Comparison of ENCODE assay signal across 8 mouse cellular contexts in the genomic region with DNA sequence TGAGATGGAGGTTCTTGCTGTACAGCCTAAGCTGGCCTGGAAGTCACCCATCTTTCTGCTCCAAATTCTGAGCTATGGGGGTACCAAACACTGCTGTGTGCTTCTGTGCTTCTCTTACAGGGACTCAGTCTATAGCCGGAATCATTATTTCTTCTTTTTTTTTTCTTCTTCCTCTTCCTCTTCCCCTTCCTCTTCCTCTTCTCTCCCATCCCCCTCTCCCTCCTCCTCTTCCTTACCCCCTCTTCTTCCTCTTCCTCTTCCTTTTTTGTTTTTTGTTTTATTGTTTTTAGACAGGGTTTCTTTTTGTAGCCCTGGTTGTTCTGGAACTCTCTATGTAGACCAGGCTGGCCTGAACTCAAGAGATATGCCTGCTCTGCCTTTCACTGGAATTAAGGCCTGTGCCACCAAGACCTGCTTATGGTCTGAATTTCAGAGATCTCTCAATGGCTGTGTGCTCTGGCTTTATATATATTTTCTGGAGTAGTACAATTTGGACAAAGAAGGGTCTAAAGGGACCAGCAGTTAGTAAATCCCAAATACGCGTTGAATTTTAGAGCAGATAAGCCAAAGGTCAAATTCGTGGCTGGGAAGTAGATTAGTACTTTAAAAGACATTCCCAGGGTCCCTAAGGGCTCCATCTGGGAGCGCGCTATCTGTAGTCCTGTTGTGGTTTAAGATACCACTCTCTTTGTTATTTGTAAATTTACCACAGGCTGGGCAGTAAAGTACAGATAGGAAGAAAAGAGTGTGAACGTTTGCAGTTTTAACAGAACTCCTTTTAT. TPM values are rescaled to one million over a fixed set of nuclear protein-coding genes. Genes with fewer than 3 reads are reported as not detected.
DNase-seq lines count a peak whose midpoint lies in the region; ATAC-seq lines count a peak whose summit lies in the region.

No protein-coding gene starts in this region.

- peak; percentile 10 for DNase-seq in kidney, adult 18-20 months
- DNase-seq in kidney, postnatal 10 days: no peak
- DNase-seq in embryonic facial prominence, embryonic 10.5 days (ENCODE audit: low spot score): no peak
- peak; percentile 23 for DNase-seq in induced T-regulatory cell, adult 2 months (ENCODE audit: low read depth)
- no peak for DNase-seq in midbrain, embryonic 14.5 days
- DNase-seq in left cerebral cortex, adult 11 months (ENCODE audit: low spot score): no peak
- no peak for DNase-seq in gastrocnemius, postnatal 25 days

- H3K27ac ChIP-seq in embryonic facial prominence, embryonic 10.5 days (replicated peaks): peak overlapping the region; percentile 95; the same call in 1 of the 2 replicates
- peak overlapping the region; percentile 93; the same call in 1 of the 2 replicates for H3K27ac ChIP-seq in midbrain, embryonic 14.5 days (replicated peaks; ENCODE audit: low read depth, low read length)

- ATAC-seq in midbrain, embryonic 14.5 days (ENCODE audit: low FRiP score, low TSS enrichment): no peak
- ATAC-seq in granulocyte monocyte progenitor cell, adult 5-6 weeks (replicated peaks; ENCODE audit: poor library complexity, severe bottlenecking): no peak

- H3K4me1 ChIP-seq in embryonic facial prominence, embryonic 10.5 days: peaks cover 22% of the 10 kb centered on the region
- peaks cover 17% of the 10 kb centered on the region for H3K4me1 ChIP-seq in midbrain, embryonic 14.5 days (ENCODE audit: control insufficient read depth, insufficient read depth, low read length)

- 0 out of 2 replicates have a peak, but pooled peaks cover 13% of the 10 kb centered on the region for H3K27me3 ChIP-seq in embryonic facial prominence, embryonic 10.5 days (replicated peaks; ENCODE audit: low read depth, poor library complexity, severe bottlenecking)
- no peaks in the 10 kb centered on the region for H3K27me3 ChIP-seq in midbrain, embryonic 14.5 days (ENCODE audit: control insufficient read depth, insufficient read depth, low read length)

- no peak overlapping the region for H3K9ac ChIP-seq in midbrain, embryonic 14.5 days (replicated peaks; ENCODE audit: low read length)

- 62% methylated on average over 7 of the region's 7 CpGs for WGBS in embryonic facial prominence, embryonic 10.5 days
- 65% methylated on average over 7 of the region's 7 CpGs for WGBS in midbrain, embryonic 14.5 days

- H3K9me3 ChIP-seq in embryonic facial prominence, embryonic 10.5 days: no peaks in the 10 kb centered on the region
- H3K9me3 ChIP-seq in midbrain, embryonic 14.5 days (ENCODE audit: control insufficient read depth, low read length): no peaks in the 10 kb centered on the region

- no peaks in the 10 kb centered on the region for H3K36me3 ChIP-seq in embryonic facial prominence, embryonic 10.5 days (replicated peaks)
- H3K36me3 ChIP-seq in midbrain, embryonic 14.5 days (ENCODE audit: control insufficient read depth, insufficient read depth, low read length): no peaks in the 10 kb centered on the region

- H3K4me3 ChIP-seq in embryonic facial prominence, embryonic 10.5 days: no peak overlapping the region
- peak overlapping the region; percentile 74; the same call in 1 of the 2 replicates for H3K4me3 ChIP-seq in midbrain, embryonic 14.5 days (replicated peaks; ENCODE audit: low read depth, low read length)

- H3K4me2 ChIP-seq in midbrain, embryonic 14.5 days (ENCODE audit: low read length): peak overlapping the region; percentile 60

RNA-seq across cellular contexts. Expression of a gene that starts 1.0 kb away (rescaled TPM):
- polyA plus RNA-seq in embryonic facial prominence, embryonic 10.5 days (2016; fragmentation: Nextera tagmentation; extraction: Ambion mirVana): 50.0 and 61.5 TPM in 2 replicates
- polyA plus RNA-seq in midbrain, embryonic 14.5 days (2014; fragmentation: Nextera tagmentation; extraction: Ambion mirVana): 31.8 and 69.8 TPM in 2 replicates
- 100 to 1,000 TPM; 192 to 211 TPM for total RNA-seq in gastrocnemius, postnatal 25 days (2021)
- 65.6 and 67.9 TPM in 2 replicates for total RNA-seq in granulocyte monocyte progenitor cell, adult 5-6 weeks (2014; fragmentation: Nextera tagmentation)
- 105 and 142 TPM in 2 replicates for total RNA-seq in granulocyte monocyte progenitor cell, adult 5-6 weeks (2017)

RNA-seq across cellular contexts. Expression of a gene that starts 35.9 kb away (rescaled TPM):
- 8.6 and 8.7 TPM in 2 replicates for polyA plus RNA-seq in embryonic facial prominence, embryonic 10.5 days (2016; fragmentation: Nextera tagmentation; extraction: Ambion mirVana)
- 15.5 and 17.6 TPM in 2 replicates for polyA plus RNA-seq in midbrain, embryonic 14.5 days (2014; fragmentation: Nextera tagmentation; extraction: Ambion mirVana)
- 10 to 100 TPM; 35.7 to 41.4 TPM for total RNA-seq in gastrocnemius, postnatal 25 days (2021)
- total RNA-seq in granulocyte monocyte progenitor cell, adult 5-6 weeks (2014; fragmentation: Nextera tagmentation): 11.0 and 12.9 TPM in 2 replicates
- total RNA-seq in granulocyte monocyte progenitor cell, adult 5-6 weeks (2017): 8.8 and 14.8 TPM in 2 replicates

Comparison
In these comparisons a context has a peak if more than half of its experiments do, and no peak if none do; other contexts are left out.
1. DNase-seq: peak in kidney, adult 18-20 months (single experiment) and induced T-regulatory cell, adult 2 months (single experiment); none in kidney, postnatal 10 days (single experiment), embryonic facial prominence, embryonic 10.5 days (single experiment), midbrain, embryonic 14.5 days (single experiment), left cerebral cortex, adult 11 months (single experiment) and gastrocnemius, postnatal 25 days (single experiment).